Mouse (Mus musculus) heart, postnatal 4 days (tissue): Measurements from ENCODE around the gene Defb45. TPM values are rescaled to one million over a fixed set of nuclear protein-coding genes. Genes with fewer than 3 reads are reported as not detected.
A peak's percentile ranks its signal among the peaks of the same experiment; 100 is the strongest.

Source experiments
- DNase-seq: peaks from one replicate; pipeline ENCODE4 v3.0.0; 2021
- total RNA-seq, 2 experiments: library from RNA; stranded (reverse); gene quantifications; 2 replicates each; pipeline ENCODE4 v1.2.3; 2021

The Defb45 gene
- total RNA-seq, 2 experiments from 2014 or later: not detected

DNA sequence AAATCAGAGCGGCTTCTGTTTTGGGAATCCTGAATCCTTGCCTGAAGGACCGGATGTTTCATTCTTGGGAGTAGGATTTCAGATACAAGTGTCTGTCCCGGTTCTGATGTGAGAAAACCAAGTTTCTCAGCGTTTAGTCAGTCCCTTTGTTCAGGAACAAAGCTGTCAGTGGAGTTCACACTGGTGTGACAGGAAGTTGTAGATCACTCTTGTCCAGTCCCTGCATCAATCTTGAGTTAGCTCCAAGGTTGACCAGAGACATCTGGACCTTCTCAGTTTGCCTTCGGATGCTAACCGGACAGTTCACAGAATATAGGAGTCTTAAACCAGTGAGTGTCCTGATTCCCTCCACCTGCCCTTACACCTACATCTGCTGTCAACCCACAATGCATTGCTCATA, 8.5 kb upstream of the Defb45 start:
- DNase-seq: no peak

DNA sequence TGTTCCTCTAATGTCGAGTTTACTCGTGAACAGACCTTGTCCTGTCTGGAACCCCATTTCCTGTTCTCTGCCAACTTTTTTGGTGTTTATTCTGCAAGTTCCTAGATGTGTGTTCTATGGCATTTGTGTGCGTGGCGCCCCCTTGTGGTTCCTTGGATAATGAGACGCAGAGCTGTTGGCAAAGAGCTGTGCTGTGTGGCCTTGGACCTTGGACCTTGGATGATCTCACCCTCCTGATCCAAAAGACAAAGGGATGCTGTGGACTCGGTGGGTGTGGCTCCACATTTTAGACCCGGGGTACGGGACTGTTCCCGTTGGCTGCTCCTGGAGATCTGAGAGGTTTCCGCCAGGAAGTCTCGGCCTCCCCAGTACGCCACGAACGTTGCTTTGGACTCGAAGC, 4.9 kb upstream of the Defb45 start, which contains the start of gene Defb36:
Gene Defb36, plus strand, starts transcription at position 271 of the 400 bp plus-strand sequence.
- DNase-seq: peak; percentile 65

DNA sequence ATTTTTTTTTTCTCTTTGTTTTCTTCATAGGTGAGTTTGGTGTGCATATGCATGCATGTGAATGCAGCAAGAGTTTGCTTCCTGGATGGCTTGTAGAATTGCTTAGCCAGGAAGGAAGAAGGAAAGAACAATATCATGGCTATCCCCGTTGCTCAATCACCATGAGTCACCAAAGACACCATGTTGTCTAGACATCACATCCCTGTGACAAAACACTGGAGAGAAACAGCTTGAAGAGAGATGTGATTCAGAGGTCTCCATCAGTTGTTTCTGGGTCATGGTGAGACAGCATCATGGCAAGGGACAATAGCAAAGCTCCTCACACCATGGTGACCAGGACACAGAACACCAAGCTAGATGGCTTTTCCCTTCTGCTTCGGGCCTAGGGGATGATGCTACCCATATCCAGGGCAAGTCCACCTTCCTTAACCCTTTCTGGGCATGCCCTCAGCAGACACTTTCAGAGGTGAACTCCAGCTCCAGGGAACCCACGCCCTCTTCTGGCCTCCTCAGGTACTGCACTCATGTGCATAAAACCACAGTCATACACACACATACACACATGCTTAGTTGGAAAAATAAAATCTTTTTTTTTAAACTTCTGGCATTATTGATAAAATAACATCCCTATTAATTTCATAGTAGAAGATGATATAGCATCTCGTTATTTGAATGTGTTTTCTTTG, 2.2 kb upstream of the Defb45 start:
- no peak for DNase-seq

DNA sequence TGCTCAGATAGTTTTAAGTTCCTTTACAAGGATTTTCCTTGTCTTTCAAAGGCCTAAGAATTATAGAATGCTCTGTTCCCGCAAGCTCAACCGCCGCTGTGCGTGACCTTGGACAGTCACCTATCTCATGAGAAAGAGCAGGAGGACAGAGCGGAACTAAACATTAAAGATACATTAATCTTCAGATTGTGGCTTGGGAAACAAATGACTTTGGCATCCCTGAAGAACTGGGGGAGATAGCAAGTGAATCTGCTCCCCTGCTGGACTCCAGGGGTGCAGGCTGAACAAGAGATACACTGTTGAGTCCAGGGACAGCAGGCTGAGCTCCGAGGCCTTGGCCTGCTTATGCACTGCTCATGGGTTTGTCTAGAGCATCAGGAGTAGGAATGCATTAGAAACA, 877 bp upstream of the Defb45 start:
- no peak for DNase-seq

DNA sequence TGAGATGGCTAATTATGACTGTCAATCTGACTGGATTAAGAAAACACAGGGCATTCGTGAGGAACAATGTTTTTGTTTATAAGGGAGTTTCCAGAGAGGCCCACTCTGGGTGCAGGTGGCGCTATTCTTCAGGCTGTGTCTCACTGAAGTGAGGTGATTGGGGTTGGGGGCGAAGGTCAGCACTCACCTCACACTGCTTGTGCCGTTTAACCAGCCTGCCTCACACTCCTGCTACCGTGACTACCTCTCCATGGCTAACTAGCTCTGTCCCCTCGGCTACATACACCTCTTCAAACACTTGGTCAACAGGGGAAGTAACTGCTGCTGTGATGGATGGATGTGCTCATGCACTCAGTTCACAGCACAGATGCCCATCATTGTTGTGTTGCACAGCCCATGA, 10.2 kb downstream of the Defb45 start:
- no peak for DNase-seq

DNA sequence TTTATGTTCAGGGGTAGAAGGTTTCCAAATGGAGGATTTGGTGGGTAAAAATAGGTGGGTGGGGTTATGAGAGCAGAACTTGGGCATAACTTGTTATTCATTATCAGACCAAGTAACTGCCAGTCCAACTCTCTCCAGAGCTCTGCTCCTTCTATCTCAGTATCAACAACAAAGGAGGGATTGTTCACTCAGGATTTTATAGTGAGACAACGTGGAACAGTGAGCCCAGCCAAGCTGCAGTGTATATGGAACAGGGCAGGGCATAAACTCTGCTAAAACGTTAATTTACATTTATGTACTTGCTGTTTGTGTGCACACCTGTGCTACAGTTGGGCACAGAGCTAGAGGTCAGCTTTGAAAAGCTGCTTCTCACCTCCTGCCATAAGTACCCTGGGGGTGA, 10.7 kb downstream of the Defb45 start:
- DNase-seq: no peak

DNA sequence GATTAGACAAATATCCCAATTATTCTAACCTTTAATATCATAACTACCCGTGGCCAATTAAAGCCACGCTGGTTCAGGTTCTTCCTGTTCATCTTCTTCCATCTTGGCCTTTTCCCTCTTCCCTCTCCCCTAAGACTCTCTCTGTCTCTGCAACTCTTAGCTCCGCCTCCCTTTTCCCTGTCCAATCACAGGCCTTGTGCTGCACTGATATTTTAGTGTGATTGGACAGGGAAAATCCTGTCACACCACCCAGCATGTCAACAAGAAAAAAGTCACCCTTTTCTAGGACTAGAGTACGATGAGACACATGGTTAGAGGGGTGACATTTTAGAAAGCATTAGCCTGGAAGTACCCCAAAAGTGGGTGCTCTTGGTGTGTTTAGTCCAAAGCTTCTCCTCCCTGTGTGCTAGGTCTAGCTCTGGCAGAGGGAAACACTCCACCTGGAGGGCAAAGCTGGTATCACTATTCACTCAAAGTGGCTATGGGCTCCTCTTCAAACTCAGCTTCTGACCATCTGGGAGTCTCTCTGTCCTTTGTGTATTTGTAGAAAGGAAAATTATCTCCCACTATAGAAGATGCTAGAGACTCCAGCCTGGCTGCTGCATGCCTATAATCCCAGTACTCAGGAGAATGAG, 12.2 kb downstream of the Defb45 start:
- peak; percentile 37 for DNase-seq

DNA sequence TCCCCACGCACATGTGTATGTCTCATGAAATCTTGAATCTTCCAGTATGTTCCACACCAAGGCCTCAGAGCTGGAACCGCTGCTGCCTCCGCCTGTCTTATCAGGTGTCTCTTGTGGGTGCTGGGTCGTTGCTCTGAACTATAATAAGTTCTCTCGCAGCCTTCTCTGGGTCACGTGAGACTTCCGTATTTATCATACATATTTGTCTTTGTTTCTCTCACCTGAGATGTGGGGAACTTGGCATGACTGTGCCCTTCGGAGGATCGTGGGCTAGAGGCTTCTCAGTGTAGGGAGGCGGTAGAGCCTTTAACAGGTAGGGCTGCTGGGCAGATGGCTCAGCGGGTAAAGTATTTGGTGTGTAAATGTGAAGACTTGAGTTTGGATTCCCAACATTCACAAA, 18.6 kb downstream of the Defb45 start:
- no peak for DNase-seq

DNA sequence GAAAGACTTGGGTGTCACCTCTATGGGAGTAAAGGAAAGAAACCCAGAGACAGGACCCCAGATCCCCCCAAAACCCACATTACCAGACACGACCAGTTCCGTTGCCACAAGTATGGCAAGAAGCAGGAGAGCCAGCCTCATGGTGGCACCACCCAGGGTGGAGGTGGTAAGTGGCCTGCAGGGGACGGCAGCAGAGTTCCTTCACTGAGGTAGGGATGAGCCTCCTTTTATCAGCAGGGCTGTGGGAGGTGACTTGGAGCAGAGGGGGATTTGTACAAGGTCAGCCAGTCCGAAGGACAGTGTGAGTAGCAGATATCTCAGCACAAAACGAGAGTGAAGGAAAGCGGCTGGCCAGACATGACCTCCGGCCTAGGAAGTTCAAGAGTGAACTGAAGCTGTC, 19.1 kb downstream of the Defb45 start, which contains the start of gene Defb19:
Gene Defb19, minus strand, starts transcription at position 206 of the 400 bp plus-strand sequence.
- no peak for DNase-seq

DNA sequence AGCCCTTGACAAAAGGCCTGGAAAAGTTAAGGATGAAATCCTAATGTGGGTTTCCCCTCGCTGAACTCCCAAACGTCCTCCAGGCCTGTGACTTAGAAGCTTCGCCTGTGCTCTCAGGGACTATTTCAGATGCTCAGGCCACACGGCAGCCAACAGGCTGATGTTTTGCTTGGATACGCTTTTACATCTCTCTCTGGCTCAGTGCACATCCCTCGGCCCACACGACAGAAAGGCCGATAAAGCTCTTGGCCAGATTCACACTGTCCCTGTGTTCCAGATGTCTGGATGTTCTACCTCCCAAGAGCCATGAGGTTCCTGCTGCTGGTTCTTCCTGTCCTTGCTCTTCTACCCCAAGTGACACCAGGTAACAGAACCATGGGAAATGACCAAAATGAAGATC, 25.7 kb downstream of the Defb45 start:
- peak; percentile 13 for DNase-seq

DNA sequence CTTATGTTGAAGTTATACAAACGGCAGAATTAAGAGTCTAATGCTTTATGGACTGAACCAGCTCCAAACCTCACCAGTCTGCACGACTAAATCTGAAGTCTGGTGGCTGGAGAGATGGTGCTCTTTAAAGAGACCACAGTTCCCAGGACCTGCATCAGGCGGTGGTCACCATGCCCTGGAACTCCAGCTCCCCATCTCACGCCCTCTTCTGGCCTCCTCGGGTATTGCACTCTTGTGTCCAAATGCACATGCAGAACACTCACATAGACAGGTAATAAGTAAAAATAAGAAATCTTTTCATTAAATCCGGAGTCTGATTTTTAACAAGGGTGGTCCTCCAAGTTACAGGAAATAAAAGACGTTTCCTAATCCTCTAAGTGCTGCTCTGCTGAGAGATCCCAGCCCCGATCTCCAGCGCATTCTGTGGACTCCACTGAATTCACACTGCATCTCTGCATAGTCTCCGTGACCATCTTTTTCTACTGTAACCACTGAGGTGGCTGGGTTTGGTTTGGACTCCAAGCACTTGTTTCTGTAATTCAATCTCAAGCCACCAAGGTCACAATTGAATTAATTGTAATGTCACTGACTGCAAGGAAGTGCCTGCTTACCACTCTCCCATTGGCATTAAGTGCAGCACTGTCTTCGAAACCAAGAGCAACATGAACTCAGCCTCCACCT, 26.9 kb downstream of the Defb45 start, which contains the start of gene Defb21:
Gene Defb21, plus strand, starts transcription at position 631 of the 681 bp plus-strand sequence.
- peak; percentile 32 for DNase-seq

DNA sequence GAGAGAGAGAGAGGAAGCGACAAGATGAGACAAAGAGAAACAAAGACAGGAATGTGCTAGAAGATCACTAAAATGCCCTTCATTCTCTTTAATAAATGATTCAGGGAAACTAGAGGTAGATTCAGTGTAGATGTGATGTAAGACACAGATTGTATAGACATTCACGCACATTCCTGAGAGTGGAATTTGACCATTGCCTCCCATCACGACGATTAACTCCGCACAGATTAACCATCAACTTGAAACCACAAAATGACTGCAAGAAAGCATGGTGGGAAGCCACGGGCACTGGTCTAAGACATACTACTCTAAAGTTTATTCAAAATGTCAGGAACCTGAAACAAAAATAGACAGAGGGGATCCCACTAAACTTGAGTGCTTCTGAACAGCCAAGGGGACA, 28.9 kb downstream of the Defb45 start:
- DNase-seq: no peak

DNA sequence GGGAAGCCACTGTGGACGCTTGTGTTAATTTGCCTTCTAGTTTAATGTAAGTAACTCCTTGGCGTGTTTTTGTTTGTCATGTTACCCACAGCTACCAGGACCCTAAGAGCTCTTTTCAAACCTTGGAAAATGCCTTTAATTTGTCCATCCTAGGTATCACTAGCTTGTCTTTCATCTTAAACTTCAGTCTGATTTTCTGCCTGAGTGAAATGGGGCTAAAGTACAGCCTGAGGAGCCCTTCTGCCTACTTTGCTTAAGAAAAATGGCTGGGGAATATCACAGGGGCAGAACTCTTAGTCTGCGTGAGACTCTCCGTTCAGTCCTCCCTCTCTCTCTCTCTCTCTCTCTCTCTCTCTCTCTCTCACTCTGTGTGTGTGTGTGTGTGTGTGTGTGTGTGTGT, 29.3 kb downstream of the Defb45 start:
- DNase-seq: no peak

DNA sequence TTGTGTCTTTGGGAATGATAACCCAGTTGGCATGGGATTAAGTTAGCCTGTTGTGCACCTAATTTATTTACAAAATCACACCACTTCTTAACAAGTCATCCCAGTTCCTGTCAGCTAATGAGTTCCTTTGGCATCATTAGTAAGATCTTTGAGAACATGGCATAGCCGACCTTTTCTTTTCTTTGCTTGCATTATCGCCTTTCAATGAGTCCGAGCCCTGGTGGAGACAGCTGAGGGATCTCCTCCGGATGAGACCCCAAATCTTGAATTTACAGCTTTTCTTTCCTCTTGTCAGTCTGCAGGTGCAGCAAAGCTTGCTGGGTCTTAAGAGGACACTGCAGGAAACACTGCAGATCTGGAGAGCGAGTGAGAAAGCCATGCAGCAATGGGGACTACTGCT, 30.2 kb downstream of the Defb45 start, which contains the start of gene Gm17416:
Gene Gm17416, plus strand, starts transcription at position 301 of the 400 bp plus-strand sequence.
- no peak for DNase-seq

DNA sequence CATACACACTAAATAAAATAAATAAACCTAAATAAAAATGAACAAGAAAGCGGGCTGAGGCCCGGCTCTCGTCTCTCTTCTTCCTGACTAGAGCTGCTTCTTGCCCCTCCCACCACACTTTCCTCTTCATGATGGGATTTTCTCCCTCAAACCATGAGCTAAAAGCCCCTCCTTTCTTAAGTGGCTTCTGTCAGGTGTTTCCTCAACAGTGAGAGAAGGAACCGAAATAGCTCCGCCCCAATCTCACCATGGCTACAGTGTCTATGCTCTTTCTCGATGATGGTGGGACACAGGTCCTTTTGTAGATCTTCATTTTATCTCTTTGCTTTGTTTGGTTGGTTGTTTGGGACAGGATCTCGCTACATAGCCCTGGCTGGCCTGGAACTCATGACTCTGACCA, 42.5 kb downstream of the Defb45 start:
- DNase-seq: no peak

DNA sequence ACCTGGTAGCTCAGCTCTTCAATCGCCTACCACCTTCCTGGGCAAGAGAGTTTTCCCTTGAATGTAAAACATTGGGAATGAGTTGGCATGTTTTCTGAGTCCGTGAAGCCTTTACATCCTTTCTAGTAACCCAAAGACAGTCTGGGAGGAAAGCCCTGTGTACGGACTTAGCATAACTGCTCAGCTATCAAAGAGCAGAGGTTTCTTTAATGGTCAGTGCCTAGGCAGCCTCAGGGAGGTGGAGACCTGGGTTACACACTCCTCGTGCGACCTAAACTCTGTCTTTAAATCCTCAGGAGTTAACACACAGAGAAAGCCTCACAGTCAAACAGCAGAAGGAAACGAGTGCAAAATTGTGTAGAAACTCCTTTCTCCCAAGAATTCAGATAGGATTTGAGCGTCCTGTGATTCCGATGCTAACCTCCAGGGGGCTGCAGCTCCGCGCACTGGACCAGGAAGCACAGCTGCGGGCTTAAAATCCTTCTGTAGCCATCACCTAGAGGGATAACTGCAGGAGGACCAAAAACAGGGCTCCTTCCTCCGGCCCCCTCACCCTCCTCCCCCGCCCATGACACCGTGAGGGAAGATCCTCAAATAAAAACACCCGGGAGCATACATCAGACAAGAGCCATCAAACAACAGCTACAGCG, 45.3 kb downstream of the Defb45 start:
- DNase-seq: peak; percentile 76

DNA sequence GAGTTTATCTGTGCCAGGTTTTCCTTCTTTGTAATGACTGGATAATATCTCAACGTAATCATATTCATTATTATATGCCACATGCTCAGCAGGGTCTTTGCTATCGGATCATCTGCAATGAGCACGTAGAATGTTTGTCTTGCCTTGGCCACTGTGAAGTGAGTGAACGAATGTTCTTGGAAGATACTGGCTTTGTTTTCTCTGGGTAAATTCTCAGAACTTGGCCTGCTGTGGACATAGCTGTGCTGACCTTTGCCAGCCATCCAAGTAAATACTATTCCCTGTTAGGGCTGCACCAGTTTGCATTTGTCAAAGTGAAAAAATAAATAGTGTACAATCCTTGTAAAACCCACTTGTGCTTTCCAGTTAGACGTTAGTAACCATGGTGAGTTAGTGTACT, 51.1 kb downstream of the Defb45 start:
- no peak for DNase-seq

DNA sequence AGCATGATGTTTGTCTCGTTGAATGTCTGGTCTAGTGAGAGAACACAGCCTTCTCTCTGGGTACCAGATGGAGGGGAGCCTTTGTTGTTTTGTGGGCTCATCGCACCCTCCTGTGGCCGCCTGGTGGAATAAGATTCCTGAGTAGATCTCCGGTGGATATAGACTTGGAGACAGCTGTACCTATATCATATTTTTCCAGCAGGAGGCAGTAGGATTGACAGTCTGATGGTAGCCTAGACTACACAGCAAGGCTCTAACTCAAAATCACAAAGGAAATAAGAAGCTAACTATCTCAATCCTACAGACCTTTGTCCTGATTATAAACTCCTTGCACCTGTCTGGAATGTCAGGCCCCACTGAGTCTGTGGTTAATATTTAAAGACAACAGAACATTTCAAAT, 54.5 kb downstream of the Defb45 start:
- DNase-seq: peak; percentile 43

DNA sequence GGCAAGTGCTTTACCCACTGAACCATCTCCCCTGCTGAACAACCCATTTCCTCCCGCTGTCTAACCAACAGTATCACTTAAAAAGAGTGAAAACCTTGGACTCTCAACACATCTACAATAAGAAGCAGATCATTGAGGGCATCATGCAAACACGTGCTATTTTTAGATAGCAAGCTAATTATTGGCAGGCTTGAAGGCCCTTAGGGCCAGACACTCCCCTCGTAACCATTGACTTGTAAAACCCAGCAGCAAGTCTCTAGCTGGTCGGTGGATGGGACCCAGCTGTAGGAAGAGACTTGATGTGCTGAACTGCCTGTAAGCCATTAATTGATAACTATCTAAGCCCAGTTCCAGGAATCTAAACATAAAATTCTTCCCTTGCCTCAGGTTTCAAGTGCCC, 55.7 kb downstream of the Defb45 start:
- DNase-seq: no peak
